Mouse (Mus musculus) G1E (cell line): ENCODE results near the gene Galnt17.

Experiments
- CTCF ChIP-seq: IDR thresholded peaks from 2 replicates; pipeline ENCODE4 v1.5.1; 2012; ENCODE audit warnings: low read depth, low read length, inconsistent platforms, mixed read lengths
- GATA1 ChIP-seq: IDR thresholded peaks from 2 replicates; pipeline ENCODE4 v1.6.1; 2012; ENCODE audit warnings: borderline replicate concordance, low read length, inconsistent platforms, mixed read lengths

- TF ChIP-seq CTCF (no peak), GATA1 (no peak)
These were observed 330.3 kb downstream of the Galnt17 start for GRCm38 (mm10) chr5:130977999-130978398.
